Mouse (Mus musculus): ENCODE results near the gene Mast3.

Gene Mast3

GRCm38 (mm10) chr8:70804481-70805206 is at the start of gene Mast3:
TSS of gene Mast3 (minus strand) at chr8:70805054.
- DNase-seq = peak; percentile 87

- DNase-seq = peak; percentile 50 to 58
Measured at GRCm38 (mm10) chr8:70853863-70854262, 49.0 kb upstream of the Mast3 start.

GRCm38 (mm10) chr8:70852595-70853231 is 47.9 kb upstream of the Mast3 start:
- no peak for DNase-seq

GRCm38 (mm10) chr8:70851837-70852236 is 47.0 kb upstream of the Mast3 start:
- no peak for DNase-seq

- no peak for DNase-seq
Measured at GRCm38 (mm10) chr8:70850947-70851346, 46.1 kb upstream of the Mast3 start.

- no peak for DNase-seq
Measured at GRCm38 (mm10) chr8:70850132-70850845, 45.4 kb upstream of the Mast3 start.

- no peak for DNase-seq
Measured at GRCm38 (mm10) chr8:70849333-70849990, 44.6 kb upstream of the Mast3 start.

GRCm38 (mm10) chr8:70846371-70847154 is 41.7 kb upstream of the Mast3 start:
- DNase-seq = peak; percentile 62 to 65

- DNase-seq = no peak
Measured at GRCm38 (mm10) chr8:70845108-70845507, 40.3 kb upstream of the Mast3 start.

GRCm38 (mm10) chr8:70844523-70844922 is 39.7 kb upstream of the Mast3 start:
- peak; percentile 97 for DNase-seq

- DNase-seq = no peak
Measured at GRCm38 (mm10) chr8:70843941-70844340, 39.1 kb upstream of the Mast3 start.

- DNase-seq = no peak
Measured at GRCm38 (mm10) chr8:70843214-70843773, 38.4 kb upstream of the Mast3 start.

- no peak for DNase-seq
Measured at GRCm38 (mm10) chr8:70842484-70842883, 37.6 kb upstream of the Mast3 start.

- peak; percentile 92 to 93 for DNase-seq
Measured at GRCm38 (mm10) chr8:70841147-70842072, 36.6 kb upstream of the Mast3 start.

GRCm38 (mm10) chr8:70840590-70840989 is 35.7 kb upstream of the Mast3 start:
- DNase-seq = no peak

- DNase-seq = peak; percentile 96 to 98
Measured at GRCm38 (mm10) chr8:70839408-70840351, 34.8 kb upstream of the Mast3 start, which contains the start of gene Arrdc2. TSS of gene Arrdc2 (minus strand) at chr8:70839720.

- DNase-seq = peak in 1 of 2 experiments; percentile 20
Measured at GRCm38 (mm10) chr8:70838654-70839407, 34.0 kb upstream of the Mast3 start.

- no peak for DNase-seq
Measured at GRCm38 (mm10) chr8:70836666-70837065, 31.8 kb upstream of the Mast3 start.

GRCm38 (mm10) chr8:70834071-70834470 is 29.2 kb upstream of the Mast3 start:
- DNase-seq = no peak
